Mouse (Mus musculus) midbrain, embryonic 14.5 days (tissue): ENCODE data around the gene Tmem60. TPM values are rescaled to one million over a fixed set of nuclear protein-coding genes. Genes with fewer than 3 reads are reported as not detected.
A peak's percentile ranks its signal among the peaks of the same experiment; 100 is the strongest.

Experiments used
- ATAC-seq: fragments of 200-750 bp; cut with Nextera tagmentation; 2 replicates; pipeline ENCODE4 v1.8.0; 2017; ENCODE audit warnings: moderate number of reproducible peaks, moderate library complexity; ENCODE audit not compliant: low FRiP score, low TSS enrichment
- DNase-seq: peaks from one replicate; pipeline ENCODE4 v3.0.0-alpha.2; 2015
- H3K27ac ChIP-seq: fragments of 300-500 bp; sonication (generic); replicated peaks from 2 replicates; pipeline ENCODE4 v1.5.1; 2014; ENCODE audit warnings: mild to moderate bottlenecking, low read depth, low read length, moderate library complexity
- H3K27me3 ChIP-seq: fragments of 300-500 bp; sonication (generic); 2 replicates; pipeline ENCODE4 v1.6.1; 2014; ENCODE audit warnings: low read length, control low read depth, mixed read lengths; ENCODE audit not compliant: control insufficient read depth, insufficient read depth
- H3K36me3 ChIP-seq: fragments of 300-500 bp; sonication (generic); 2 replicates; pipeline ENCODE4 v1.6.1; 2014; ENCODE audit warnings: low read length, control low read depth; ENCODE audit not compliant: control insufficient read depth, insufficient read depth
- H3K4me1 ChIP-seq: fragments of 300-500 bp; sonication (generic); 2 replicates; pipeline ENCODE4 v1.6.1; 2014; ENCODE audit warnings: mild to moderate bottlenecking, antibody characterized with exemption, low read length, control low read depth; ENCODE audit not compliant: control insufficient read depth, insufficient read depth
- H3K4me2 ChIP-seq: fragments of 300-500 bp; sonication (generic); 2 replicates; pipeline ENCODE4 v1.6.1; 2014; ENCODE audit warnings: mild to moderate bottlenecking, low read length, moderate library complexity
- H3K4me3 ChIP-seq: fragments of 300-500 bp; sonication (generic); replicated peaks from 2 replicates; pipeline ENCODE4 v1.5.1; 2014; ENCODE audit warnings: low read depth, low read length
- H3K9ac ChIP-seq: fragments of 300-500 bp; sonication (generic); replicated peaks from 2 replicates; pipeline ENCODE4 v1.6.1; 2014; ENCODE audit warnings: mild to moderate bottlenecking, low read length, moderate library complexity
- H3K9me3 ChIP-seq: fragments of 300-500 bp; sonication (generic); 2 replicates; pipeline ENCODE4 v1.6.1; 2016; ENCODE audit warnings: low read length, control low read depth, mixed read lengths; ENCODE audit not compliant: control insufficient read depth
- WGBS: fragments of 180-500 bp; shearing (Covaris S2); extraction: QIAGEN DNeasy Blood & Tissue Kit; methylation state at CpG from one replicate; pipeline ENCODE4 v1.1.7; 2014; 5-methylcytosine and 5-hydroxymethylcytosine counted together
- polyA plus RNA-seq: library from polyadenylated mRNA; unstranded; fragments of >200 nt; fragmentation: Nextera tagmentation; extraction: Ambion mirVana; gene quantifications from 2 replicates; pipeline ENCODE4 v1.2.1, GENCODE M21; 2014

The Tmem60 gene
- polyA plus RNA-seq, 1 experiment from 2014 or later, result 73.2 TPM

- H3K36me3 ChIP-seq, result peaks cover 28% of the 10 kb centered on the region
- no peaks in the 10 kb centered on the region for H3K4me1 ChIP-seq
- WGBS, result 93% methylated on average over 2 of the region's 2 CpGs
- no peak overlapping the region for H3K4me2 ChIP-seq
- DNase-seq, result no peak
- no peak for ATAC-seq
- H3K4me3 ChIP-seq, result no peak overlapping the region
- no peak overlapping the region for H3K27ac ChIP-seq
- no peaks in the 10 kb centered on the region for H3K27me3 ChIP-seq
- H3K9ac ChIP-seq, result no peak overlapping the region
- H3K9me3 ChIP-seq, result no peaks in the 10 kb centered on the region
Measured at GRCm38 (mm10) chr5:20897446-20898167, 15.6 kb downstream of the Tmem60 start.

GRCm38 (mm10) chr5:20904647-20905046 lies 22.7 kb downstream of the Tmem60 start:
- no peak overlapping the region for H3K4me2 ChIP-seq
- WGBS, result 96% methylated on average over 2 of the region's 2 CpGs

GRCm38 (mm10) chr5:20905437-20905836 lies 23.4 kb downstream of the Tmem60 start:
- H3K36me3 ChIP-seq, result peaks cover 25% of the 10 kb centered on the region
- ATAC-seq (no peak), DNase-seq (no peak)
- H3K27ac ChIP-seq, result no peak overlapping the region
- H3K9me3 ChIP-seq, result no peaks in the 10 kb centered on the region
- H3K4me3 ChIP-seq, result no peak overlapping the region
- no peaks in the 10 kb centered on the region for H3K27me3 ChIP-seq
- H3K9ac ChIP-seq, result no peak overlapping the region
- 94% methylated on average over 2 of the region's 2 CpGs for WGBS
- no peaks in the 10 kb centered on the region for H3K4me1 ChIP-seq
- H3K4me2 ChIP-seq, result no peak overlapping the region

More at GRCm38 (mm10) chr5:20904647-20905046, 22.7 kb downstream of the Tmem60 start:
- ATAC-seq (no peak), DNase-seq (no peak)
- Histone ChIP-seq H3K4me3 (no peak overlapping the region), H3K9ac (no peak overlapping the region), H3K27ac (no peak overlapping the region), H3K36me3 (peaks cover 25% of the 10 kb centered on the region), H3K4me1 (no peaks in the 10 kb centered on the region), H3K27me3 (no peaks in the 10 kb centered on the region), H3K9me3 (no peaks in the 10 kb centered on the region)

GRCm38 (mm10) chr5:20906191-20906590 lies 24.2 kb downstream of the Tmem60 start:
- 98% methylated on average over 7 of the region's 7 CpGs for WGBS
- ATAC-seq (no peak), DNase-seq (no peak)
- H3K4me2 ChIP-seq, result no peak overlapping the region
- no peaks in the 10 kb centered on the region for H3K9me3 ChIP-seq
- H3K27ac ChIP-seq, result no peak overlapping the region
- H3K4me1 ChIP-seq, result no peaks in the 10 kb centered on the region
- H3K27me3 ChIP-seq, result no peaks in the 10 kb centered on the region
- H3K9ac ChIP-seq, result no peak overlapping the region
- H3K4me3 ChIP-seq, result no peak overlapping the region
- H3K36me3 ChIP-seq, result peaks cover 21% of the 10 kb centered on the region

- Histone ChIP-seq H3K27me3 (no peaks in the 10 kb centered on the region), H3K4me2 (no peak overlapping the region), H3K4me1 (no peaks in the 10 kb centered on the region), H3K9ac (no peak overlapping the region), H3K36me3 (peaks cover 4% of the 10 kb centered on the region; the same call in 1 of the 2 replicates), H3K9me3 (no peaks in the 10 kb centered on the region), H3K27ac (no peak overlapping the region), H3K4me3 (no peak overlapping the region)
- DNase-seq, result no peak
- no peak for ATAC-seq
- WGBS, result 88% methylated on average over 2 of the region's 2 CpGs
Measured at GRCm38 (mm10) chr5:20911741-20912140, 29.8 kb downstream of the Tmem60 start.

GRCm38 (mm10) chr5:20913372-20914275 lies 31.6 kb downstream of the Tmem60 start:
- peak; percentile 84 for DNase-seq
- Histone ChIP-seq H3K4me3 (no peak overlapping the region), H3K4me1 (no peaks in the 10 kb centered on the region), H3K4me2 (no peak overlapping the region), H3K36me3 (no peaks in the 10 kb centered on the region), H3K9ac (no peak overlapping the region), H3K27me3 (no peaks in the 10 kb centered on the region), H3K27ac (no peak overlapping the region), H3K9me3 (no peaks in the 10 kb centered on the region)
- no peak for ATAC-seq
- 73% methylated on average over 11 of the region's 11 CpGs for WGBS

- H3K27ac ChIP-seq, result no peak overlapping the region
- no peak overlapping the region for H3K4me3 ChIP-seq
- no peaks in the 10 kb centered on the region for H3K36me3 ChIP-seq
- no peak overlapping the region for H3K9ac ChIP-seq
- no peak overlapping the region for H3K4me2 ChIP-seq
- over 99% methylated on average over 4 of the region's 4 CpGs for WGBS
- H3K27me3 ChIP-seq, result no peaks in the 10 kb centered on the region
- no peaks in the 10 kb centered on the region for H3K9me3 ChIP-seq
- ATAC-seq, result no peak
- DNase-seq, result no peak
- no peaks in the 10 kb centered on the region for H3K4me1 ChIP-seq
Measured at GRCm38 (mm10) chr5:20918967-20919366, 37.0 kb downstream of the Tmem60 start.

GRCm38 (mm10) chr5:20919566-20919965 lies 37.6 kb downstream of the Tmem60 start:
- DNase-seq, result peak; percentile 51
- Histone ChIP-seq H3K9ac (no peak overlapping the region), H3K27me3 (no peaks in the 10 kb centered on the region), H3K9me3 (no peaks in the 10 kb centered on the region), H3K4me1 (no peaks in the 10 kb centered on the region), H3K36me3 (no peaks in the 10 kb centered on the region), H3K4me3 (no peak overlapping the region), H3K4me2 (no peak overlapping the region), H3K27ac (no peak overlapping the region)
- ATAC-seq, result no peak
- 68% methylated on average over 9 of the region's 9 CpGs for WGBS
